Mouse (Mus musculus) erythroblast, embryonic 14.5 days (primary cell): ENCODE data around the gene Drc1. TPM values are rescaled to one million over a fixed set of nuclear protein-coding genes. Genes with fewer than 3 reads are reported as not detected.

Source experiments
- H3K27me3 ChIP-seq: 2 replicates; pipeline ENCODE4 v1.6.1; 2012; ENCODE audit warnings: inconsistent platforms; ENCODE audit not compliant: control insufficient read depth
- H3K36me3 ChIP-seq: 2 replicates; pipeline ENCODE4 v1.6.1; 2012; ENCODE audit warnings: mild to moderate bottlenecking, inconsistent platforms; ENCODE audit not compliant: control insufficient read depth
- H3K4me1 ChIP-seq: 2 replicates; pipeline ENCODE4 v1.6.1; 2012; ENCODE audit warnings: inconsistent platforms; ENCODE audit not compliant: control insufficient read depth
- H3K4me3 ChIP-seq: replicated peaks from 2 replicates; pipeline ENCODE3; 2012; ENCODE audit warnings: moderate library complexity, mild to moderate bottlenecking, inconsistent platforms
- H3K9me3 ChIP-seq: 2 replicates; pipeline ENCODE4 v1.6.1; 2012; ENCODE audit warnings: low read length, inconsistent platforms, mixed read lengths; ENCODE audit not compliant: control insufficient read depth
- GATA1 ChIP-seq: IDR thresholded peaks from 2 replicates; pipeline ENCODE4 v1.6.1; 2012; ENCODE audit warnings: low read length, inconsistent platforms, mixed read lengths
- TAL1 ChIP-seq: IDR thresholded peaks from 3 replicates; pipeline ENCODE4 v1.6.1; 2012; ENCODE audit warnings: low read length, inconsistent platforms, mixed read lengths
- polyA plus RNA-seq: library from polyadenylated mRNA; stranded (reverse); fragments of >175 nt; gene quantifications from 2 replicates; pipeline ENCODE4 v1.2.3, GENCODE M21; 2012

Gene Drc1
- polyA plus RNA-seq, 1 experiment = not detected

GRCm38 (mm10) chr5:30343886-30344285 lies 62.7 kb downstream of the Drc1 start:
- TF ChIP-seq TAL1 = no peak
- TF ChIP-seq GATA1 = no peak
- peaks cover 4% of the 10 kb centered on the region for H3K4me1 ChIP-seq
- no peaks in the 10 kb centered on the region for H3K9me3 ChIP-seq
- peaks cover 27% of the 10 kb centered on the region for H3K27me3 ChIP-seq
- H3K36me3 ChIP-seq = no peaks in the 10 kb centered on the region
- no peak overlapping the region for H3K4me3 ChIP-seq

- H3K27me3 ChIP-seq = no peaks in the 10 kb centered on the region
- no peaks in the 10 kb centered on the region for H3K4me1 ChIP-seq
- H3K9me3 ChIP-seq = no peaks in the 10 kb centered on the region
- no peak for TF ChIP-seq GATA1
- TF ChIP-seq TAL1 = no peak
- no peaks in the 10 kb centered on the region for H3K36me3 ChIP-seq
- no peak overlapping the region for H3K4me3 ChIP-seq
These were observed 72.4 kb downstream of the Drc1 start for GRCm38 (mm10) chr5:30353605-30354004.

- H3K9me3 ChIP-seq = no peaks in the 10 kb centered on the region
- no peaks in the 10 kb centered on the region for H3K27me3 ChIP-seq
- no peaks in the 10 kb centered on the region for H3K4me1 ChIP-seq
- TF ChIP-seq GATA1 (no peak), TAL1 (no peak)
- H3K4me3 ChIP-seq = no peak overlapping the region
- H3K36me3 ChIP-seq = no peaks in the 10 kb centered on the region
These were observed 73.9 kb downstream of the Drc1 start for GRCm38 (mm10) chr5:30355114-30355513.

GRCm38 (mm10) chr5:30355559-30356159 lies 74.5 kb downstream of the Drc1 start:
- Histone ChIP-seq H3K36me3 (no peaks in the 10 kb centered on the region), H3K4me3 (no peak overlapping the region), H3K4me1 (no peaks in the 10 kb centered on the region), H3K9me3 (no peaks in the 10 kb centered on the region), H3K27me3 (no peaks in the 10 kb centered on the region)
- TF ChIP-seq TAL1 (no peak), GATA1 (no peak)

GRCm38 (mm10) chr5:30356647-30357046 lies 75.5 kb downstream of the Drc1 start:
- no peaks in the 10 kb centered on the region for H3K36me3 ChIP-seq
- TF ChIP-seq TAL1 (no peak), GATA1 (no peak)

GRCm38 (mm10) chr5:30358436-30359099 lies 77.4 kb downstream of the Drc1 start:
- H3K27me3 ChIP-seq = no peaks in the 10 kb centered on the region
- no peaks in the 10 kb centered on the region for H3K9me3 ChIP-seq
- no peak overlapping the region for H3K4me3 ChIP-seq
- no peaks in the 10 kb centered on the region for H3K4me1 ChIP-seq
- H3K36me3 ChIP-seq = no peaks in the 10 kb centered on the region
- no peak for TF ChIP-seq GATA1
- TF ChIP-seq TAL1 = no peak

More at GRCm38 (mm10) chr5:30356647-30357046, 75.5 kb downstream of the Drc1 start:
- Histone ChIP-seq H3K4me3 (no peak overlapping the region), H3K9me3 (no peaks in the 10 kb centered on the region), H3K27me3 (no peaks in the 10 kb centered on the region), H3K4me1 (no peaks in the 10 kb centered on the region)

GRCm38 (mm10) chr5:30367405-30367804 lies 86.2 kb downstream of the Drc1 start:
- TF ChIP-seq GATA1 = no peak
- TF ChIP-seq TAL1 = no peak
- Histone ChIP-seq H3K9me3 (no peaks in the 10 kb centered on the region), H3K36me3 (no peaks in the 10 kb centered on the region), H3K27me3 (no peaks in the 10 kb centered on the region), H3K4me3 (no peak overlapping the region), H3K4me1 (no peaks in the 10 kb centered on the region)

- Histone ChIP-seq H3K9me3 (no peaks in the 10 kb centered on the region), H3K4me1 (no peaks in the 10 kb centered on the region), H3K27me3 (no peaks in the 10 kb centered on the region), H3K36me3 (no peaks in the 10 kb centered on the region), H3K4me3 (no peak overlapping the region)
- no peak for TF ChIP-seq GATA1
- TF ChIP-seq TAL1 = no peak
These were observed 88.2 kb downstream of the Drc1 start for GRCm38 (mm10) chr5:30369426-30369825.

GRCm38 (mm10) chr5:30382876-30383275 lies 101.7 kb downstream of the Drc1 start:
- no peaks in the 10 kb centered on the region for H3K36me3 ChIP-seq
- H3K4me3 ChIP-seq = no peak overlapping the region
- no peaks in the 10 kb centered on the region for H3K27me3 ChIP-seq
- TF ChIP-seq TAL1 = no peak
- TF ChIP-seq GATA1 = no peak
- H3K9me3 ChIP-seq = no peaks in the 10 kb centered on the region
- H3K4me1 ChIP-seq = no peaks in the 10 kb centered on the region
